Mouse (Mus musculus) liver, adult (tissue): ENCODE measurements around the gene Msmo1.

Source experiments
- GATA4 ChIP-seq: IDR thresholded peaks from 2 replicates; pipeline ENCODE4 v1.6.1; 2014; ENCODE audit warnings: mild to moderate bottlenecking, low read length; ENCODE audit not compliant: insufficient replicate concordance

The Msmo1 gene

GRCm38 (mm10) chr8:64682501-64682900 is 51.1 kb downstream of the Msmo1 start:
- TF ChIP-seq GATA4, result no peak

- no peak for TF ChIP-seq GATA4
These were observed 57.2 kb downstream of the Msmo1 start for GRCm38 (mm10) chr8:64676381-64676780.

GRCm38 (mm10) chr8:64674951-64675585 is 58.5 kb downstream of the Msmo1 start:
- no peak for TF ChIP-seq GATA4

DNA sequence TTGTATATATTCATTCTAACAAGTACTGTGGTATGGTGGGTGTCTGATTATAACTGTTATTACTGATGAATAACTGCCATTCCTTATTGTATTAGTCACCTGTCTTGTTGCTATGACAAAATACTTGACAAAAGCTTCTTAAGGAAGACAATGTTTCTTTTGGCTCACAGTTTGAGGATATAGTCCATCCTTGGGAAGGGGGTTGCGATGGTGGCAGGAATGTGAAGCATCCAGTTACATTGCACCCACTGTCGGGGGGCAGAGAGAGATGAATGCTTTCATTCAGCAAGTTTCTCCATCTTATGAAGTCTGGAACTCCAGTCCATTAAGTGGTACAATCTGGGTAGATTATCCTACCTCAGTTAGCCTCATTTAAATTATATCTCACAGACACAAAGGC is 60.7 kb downstream of the Msmo1 start:
- TF ChIP-seq GATA4, result no peak

- no peak for TF ChIP-seq GATA4
These were observed 61.7 kb downstream of the Msmo1 start for GRCm38 (mm10) chr8:64671937-64672336.
